Mouse (Mus musculus) cerebellum, adult 2 months (tissue): ENCODE data around the gene Srgap2.

Source experiments
- CTCF ChIP-seq: fragments of 200-500 bp; IDR thresholded peaks from 2 replicates; pipeline ENCODE4 v1.5.1; 2011; ENCODE audit warnings: low read depth, mild to moderate bottlenecking, control low read depth, low read length, moderate library complexity, borderline replicate concordance; ENCODE audit not compliant: insufficient read depth
- POLR2A ChIP-seq: fragments of 200-500 bp; IDR thresholded peaks from 2 replicates; pipeline ENCODE4 v1.6.1; 2011; ENCODE audit warnings: low read length, control low read depth, borderline replicate concordance; ENCODE audit not compliant: insufficient read depth

GRCm38 (mm10) chr1:131516588-131516987 is 10.6 kb downstream of the Srgap2 start:
- TF ChIP-seq CTCF: no peak
- TF ChIP-seq POLR2A: no peak
